Mouse (Mus musculus): Measurements from ENCODE around the gene Sh3bgrl3. TPM values are rescaled to one million over a fixed set of nuclear protein-coding genes. Genes with fewer than 3 reads are reported as not detected.

The Sh3bgrl3 gene
- polyA plus RNA-seq, 1 experiment from 2014 or later = 220 TPM

DNA sequence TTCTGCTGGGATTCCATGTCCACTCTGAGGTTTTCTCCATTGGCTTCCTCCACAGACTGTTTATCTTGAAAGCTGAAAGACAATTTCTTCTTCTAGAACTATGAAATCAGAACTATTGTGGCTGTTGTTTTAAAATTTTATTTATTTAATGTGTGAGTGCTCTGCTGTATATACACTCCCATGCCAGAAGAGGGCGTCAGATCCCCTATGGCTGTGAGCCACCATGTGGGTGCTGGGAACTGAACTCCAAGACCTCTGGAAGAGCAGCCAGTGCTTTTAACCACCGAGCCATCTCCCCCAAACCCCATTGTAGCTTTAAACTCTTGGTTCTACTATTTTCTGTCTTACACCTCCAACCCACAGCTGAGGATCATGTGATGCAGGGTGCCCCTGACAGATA, 10.3 kb upstream of the Sh3bgrl3 start:
- no peak overlapping the region for H3K4me3 ChIP-seq (ENCODE audit: low read depth, low read length)
- no peak overlapping the region for H3K4me2 ChIP-seq
- H3K4me1 ChIP-seq (ENCODE audit: control insufficient read depth, insufficient read depth, low read length) = peaks cover 11% of the 10 kb centered on the region
- WGBS (ENCODE audit: insufficient replicate concordance) = 87% methylated on average over 2 of the region's 2 CpGs
- no peak overlapping the region for H3K27ac ChIP-seq (ENCODE audit: low read depth, low read length)
- ATAC-seq (replicated peaks; ENCODE audit: insufficient number of reproducible peaks, low FRiP score, low TSS enrichment) = no peak
- no peaks in the 10 kb centered on the region for H3K36me3 ChIP-seq (ENCODE audit: control insufficient read depth, insufficient read depth, low read length)
- H3K9ac ChIP-seq (ENCODE audit: low read depth, low read length) = no peak overlapping the region
- no peaks in the 10 kb centered on the region for H3K27me3 ChIP-seq (ENCODE audit: control insufficient read depth, insufficient read depth, low read length)
- H3K9me3 ChIP-seq (replicated peaks; ENCODE audit: control insufficient read depth, low read length) = no peaks in the 10 kb centered on the region

DNA sequence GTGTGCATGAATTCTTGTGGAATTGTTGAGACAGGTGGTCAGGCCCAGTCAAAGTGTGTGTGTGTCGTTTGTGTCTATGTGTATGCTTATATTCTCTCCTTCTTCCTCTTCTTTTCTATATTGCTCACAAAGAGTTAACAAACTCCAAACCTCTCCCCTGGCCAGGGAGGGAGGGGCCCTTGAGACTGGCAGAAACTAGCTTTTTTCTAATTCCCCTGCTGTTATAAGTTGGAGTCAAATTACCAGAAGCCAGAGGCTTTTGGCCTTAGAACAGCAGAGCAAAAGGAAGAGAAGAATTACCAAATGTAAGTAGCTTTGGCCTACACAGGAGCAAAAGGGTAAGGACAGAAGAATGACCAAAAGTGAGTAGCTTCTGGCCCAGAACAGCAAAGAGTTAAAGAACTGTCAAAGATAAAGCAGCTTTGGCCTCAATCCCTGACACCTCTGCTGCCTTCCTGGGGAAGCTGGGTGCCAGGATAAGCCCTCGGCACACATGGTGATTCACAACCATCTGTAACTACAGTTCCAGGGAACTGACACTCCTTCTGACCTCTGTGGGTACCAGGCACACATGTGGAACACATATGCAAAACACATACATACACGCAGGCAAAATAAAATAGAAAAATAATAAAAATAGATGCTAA, 7.8 kb upstream of the Sh3bgrl3 start:
- 0 out of 2 replicates have a peak overlapping the region, but pooled peaks have one; percentile 28 for H3K9ac ChIP-seq (ENCODE audit: low read depth, low read length)
- H3K36me3 ChIP-seq (ENCODE audit: control insufficient read depth, insufficient read depth, low read length) = no peaks in the 10 kb centered on the region
- no peaks in the 10 kb centered on the region for H3K9me3 ChIP-seq (replicated peaks; ENCODE audit: control insufficient read depth, low read length)
- WGBS (ENCODE audit: insufficient replicate concordance) = 41% methylated on average over 3 of the region's 3 CpGs
- H3K27ac ChIP-seq (ENCODE audit: low read depth, low read length) = peak overlapping the region; percentile 22; the same call in 1 of the 2 replicates
- H3K27me3 ChIP-seq (ENCODE audit: control insufficient read depth, insufficient read depth, low read length) = no peaks in the 10 kb centered on the region
- ATAC-seq (replicated peaks; ENCODE audit: insufficient number of reproducible peaks, low FRiP score, low TSS enrichment) = no peak
- H3K4me1 ChIP-seq (ENCODE audit: control insufficient read depth, insufficient read depth, low read length) = peaks cover 15% of the 10 kb centered on the region
- no peak overlapping the region for H3K4me3 ChIP-seq (ENCODE audit: low read depth, low read length)
- H3K4me2 ChIP-seq = no peak overlapping the region

- Histone ChIP-seq H3K27ac (ENCODE audit: low read depth, low read length) (no peak overlapping the region), H3K27me3 (ENCODE audit: control insufficient read depth, insufficient read depth, low read length) (no peaks in the 10 kb centered on the region), H3K4me3 (ENCODE audit: low read depth, low read length) (no peak overlapping the region), H3K36me3 (ENCODE audit: control insufficient read depth, insufficient read depth, low read length) (peaks cover 3% of the 10 kb centered on the region; the same call in 1 of the 2 replicates), H3K9ac (ENCODE audit: low read depth, low read length) (no peak overlapping the region), H3K9me3 (replicated peaks; ENCODE audit: control insufficient read depth, low read length) (no peaks in the 10 kb centered on the region), H3K4me1 (ENCODE audit: control insufficient read depth, insufficient read depth, low read length) (peaks cover 28% of the 10 kb centered on the region), H3K4me2 (no peak overlapping the region)
- ATAC-seq (replicated peaks; ENCODE audit: insufficient number of reproducible peaks, low FRiP score, low TSS enrichment) = no peak
- WGBS (ENCODE audit: insufficient replicate concordance) = 57% methylated on average over 8 of the region's 8 CpGs
Observed at GRCm38 (mm10) chr4:134132519-134133095, 4.0 kb upstream of the Sh3bgrl3 start.

DNA sequence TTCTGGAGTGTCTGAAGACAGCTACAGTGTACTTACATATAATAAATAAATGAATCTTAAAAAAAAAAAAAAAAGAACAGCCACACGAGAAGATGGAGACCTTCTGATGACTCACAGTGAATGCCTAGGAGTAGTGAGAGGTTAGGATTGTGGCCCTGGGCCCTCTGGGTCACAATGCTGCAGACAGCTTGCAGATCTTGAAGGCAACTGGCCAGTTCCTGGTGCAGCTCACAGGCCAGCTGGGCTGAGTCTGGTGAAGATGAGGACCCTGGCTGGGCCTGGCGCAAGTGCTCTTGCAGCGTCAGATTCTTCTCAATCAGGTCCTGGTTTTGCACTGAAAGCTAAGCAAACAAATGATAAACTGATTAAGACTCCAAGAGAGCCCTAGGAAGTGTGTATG, 3.5 kb upstream of the Sh3bgrl3 start:
- Histone ChIP-seq H3K27ac (ENCODE audit: low read depth, low read length) (no peak overlapping the region), H3K9ac (ENCODE audit: low read depth, low read length) (no peak overlapping the region), H3K4me2 (no peak overlapping the region), H3K27me3 (ENCODE audit: control insufficient read depth, insufficient read depth, low read length) (no peaks in the 10 kb centered on the region), H3K4me3 (ENCODE audit: low read depth, low read length) (no peak overlapping the region), H3K4me1 (ENCODE audit: control insufficient read depth, insufficient read depth, low read length) (peaks cover 29% of the 10 kb centered on the region), H3K9me3 (replicated peaks; ENCODE audit: control insufficient read depth, low read length) (no peaks in the 10 kb centered on the region), H3K36me3 (ENCODE audit: control insufficient read depth, insufficient read depth, low read length) (peaks cover 3% of the 10 kb centered on the region)
- ATAC-seq (replicated peaks; ENCODE audit: insufficient number of reproducible peaks, low FRiP score, low TSS enrichment) = no peak
- WGBS (ENCODE audit: insufficient replicate concordance) = 69% methylated on average over 3 of the region's 3 CpGs

DNA sequence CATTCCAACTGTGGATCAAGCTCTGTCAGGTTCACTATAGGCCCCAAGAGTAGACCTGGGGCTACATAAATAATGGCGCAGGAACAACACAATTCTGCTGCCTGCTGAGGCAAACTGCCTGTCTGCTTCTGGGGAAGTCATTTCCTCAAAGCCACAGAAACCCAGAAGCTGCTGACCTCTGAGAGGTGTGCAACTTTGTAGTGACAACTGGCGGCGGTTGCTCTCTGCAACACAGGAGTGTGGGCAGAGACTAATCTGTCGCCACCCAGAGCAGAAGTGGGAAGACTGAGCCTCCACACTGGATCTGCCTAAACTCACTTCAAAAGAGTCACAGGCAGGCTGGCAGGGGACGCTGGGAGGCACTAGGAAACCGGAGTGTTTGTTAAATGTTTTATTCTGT, 893 bp upstream of the Sh3bgrl3 start:
- no peaks in the 10 kb centered on the region for H3K9me3 ChIP-seq (replicated peaks; ENCODE audit: control insufficient read depth, low read length)
- peak overlapping the region; percentile 86 for H3K27ac ChIP-seq (ENCODE audit: low read depth, low read length)
- ATAC-seq (replicated peaks; ENCODE audit: insufficient number of reproducible peaks, low FRiP score, low TSS enrichment) = no peak
- no peaks in the 10 kb centered on the region for H3K27me3 ChIP-seq (ENCODE audit: control insufficient read depth, insufficient read depth, low read length)
- peaks cover 3% of the 10 kb centered on the region for H3K36me3 ChIP-seq (ENCODE audit: control insufficient read depth, insufficient read depth, low read length)
- WGBS (ENCODE audit: insufficient replicate concordance) = 25% methylated on average over 6 of the region's 6 CpGs
- H3K9ac ChIP-seq (ENCODE audit: low read depth, low read length) = peak overlapping the region; percentile 89; the same call in 1 of the 2 replicates
- peak overlapping the region; percentile 81 for H3K4me2 ChIP-seq
- H3K4me1 ChIP-seq (ENCODE audit: control insufficient read depth, insufficient read depth, low read length) = peaks cover 23% of the 10 kb centered on the region
- peak overlapping the region; percentile 89; the same call in 1 of the 2 replicates for H3K4me3 ChIP-seq (ENCODE audit: low read depth, low read length)

GRCm38 (mm10) chr4:134128983-134129362, 384 bp upstream of the Sh3bgrl3 start:
- Histone ChIP-seq H3K4me3 (ENCODE audit: low read depth, low read length) (peak overlapping the region; percentile 89), H3K9ac (ENCODE audit: low read depth, low read length) (peak overlapping the region; percentile 89), H3K27me3 (ENCODE audit: control insufficient read depth, insufficient read depth, low read length) (no peaks in the 10 kb centered on the region), H3K9me3 (replicated peaks; ENCODE audit: control insufficient read depth, low read length) (no peaks in the 10 kb centered on the region), H3K4me1 (ENCODE audit: control insufficient read depth, insufficient read depth, low read length) (peaks cover 27% of the 10 kb centered on the region), H3K4me2 (peak overlapping the region; percentile 81), H3K36me3 (ENCODE audit: control insufficient read depth, insufficient read depth, low read length) (peaks cover 3% of the 10 kb centered on the region), H3K27ac (ENCODE audit: low read depth, low read length) (peak overlapping the region; percentile 86)
- WGBS (ENCODE audit: insufficient replicate concordance) = 1% methylated on average over 14 of the region's 14 CpGs
- peak; percentile 44 for ATAC-seq (replicated peaks; ENCODE audit: insufficient number of reproducible peaks, low FRiP score, low TSS enrichment)

DNA sequence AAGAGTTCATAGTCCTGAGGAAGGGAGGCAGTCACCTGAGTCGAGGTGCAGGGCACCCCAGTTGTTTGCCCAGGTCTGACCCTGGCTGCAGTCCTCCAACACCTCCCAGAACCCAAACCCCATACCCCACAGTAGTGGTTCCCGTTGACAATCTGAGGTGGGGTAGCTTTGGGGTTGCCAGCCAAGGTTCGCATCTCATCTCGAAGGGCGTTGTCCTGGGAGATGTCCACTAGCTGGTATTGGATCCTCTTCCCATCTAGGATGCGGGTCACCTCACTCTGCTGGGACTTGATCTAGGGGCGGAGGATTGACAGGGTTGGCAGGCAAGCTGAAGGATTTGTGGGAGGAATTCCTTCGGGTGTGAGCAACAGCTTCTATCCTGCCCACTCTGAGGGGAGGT, 796 bp downstream of the Sh3bgrl3 start:
- H3K27ac ChIP-seq (ENCODE audit: low read depth, low read length) = peak overlapping the region; percentile 86; the same call in 1 of the 2 replicates
- H3K9ac ChIP-seq (ENCODE audit: low read depth, low read length) = peak overlapping the region; percentile 89
- peaks cover 3% of the 10 kb centered on the region for H3K36me3 ChIP-seq (ENCODE audit: control insufficient read depth, insufficient read depth, low read length)
- 55% methylated on average over 8 of the region's 8 CpGs for WGBS (ENCODE audit: insufficient replicate concordance)
- no peak for ATAC-seq (replicated peaks; ENCODE audit: insufficient number of reproducible peaks, low FRiP score, low TSS enrichment)
- H3K27me3 ChIP-seq (ENCODE audit: control insufficient read depth, insufficient read depth, low read length) = no peaks in the 10 kb centered on the region
- peaks cover 27% of the 10 kb centered on the region for H3K4me1 ChIP-seq (ENCODE audit: control insufficient read depth, insufficient read depth, low read length)
- no peaks in the 10 kb centered on the region for H3K9me3 ChIP-seq (replicated peaks; ENCODE audit: control insufficient read depth, low read length)
- H3K4me2 ChIP-seq = peak overlapping the region; percentile 81
- peak overlapping the region; percentile 89 for H3K4me3 ChIP-seq (ENCODE audit: low read depth, low read length)

GRCm38 (mm10) chr4:134127121-134127455, 1.5 kb downstream of the Sh3bgrl3 start:
- 83% methylated on average over 7 of the region's 7 CpGs for WGBS (ENCODE audit: insufficient replicate concordance)
- Histone ChIP-seq H3K36me3 (ENCODE audit: control insufficient read depth, insufficient read depth, low read length) (peaks cover 3% of the 10 kb centered on the region), H3K27ac (ENCODE audit: low read depth, low read length) (no peak overlapping the region), H3K27me3 (ENCODE audit: control insufficient read depth, insufficient read depth, low read length) (no peaks in the 10 kb centered on the region), H3K4me3 (ENCODE audit: low read depth, low read length) (no peak overlapping the region), H3K4me2 (peak overlapping the region; percentile 81; the same call in 1 of the 2 replicates), H3K9ac (ENCODE audit: low read depth, low read length) (peak overlapping the region; percentile 46; the same call in 1 of the 2 replicates), H3K9me3 (replicated peaks; ENCODE audit: control insufficient read depth, low read length) (no peaks in the 10 kb centered on the region), H3K4me1 (ENCODE audit: control insufficient read depth, insufficient read depth, low read length) (peaks cover 24% of the 10 kb centered on the region)
- no peak for ATAC-seq (replicated peaks; ENCODE audit: insufficient number of reproducible peaks, low FRiP score, low TSS enrichment)

All from heart, embryonic 11.5 days (tissue).